Mouse (Mus musculus) kidney, adult 2 months (tissue): ENCODE measurements around the gene Mrpl9. TPM values are rescaled to one million over a fixed set of nuclear protein-coding genes. Genes with fewer than 3 reads are reported as not detected.

ENCODE experiments used
- DNase-seq: peaks from one replicate; pipeline ENCODE4 v3.0.0; 2021
- H3K27ac ChIP-seq: fragments of 200-500 bp; 2 replicates; pipeline ENCODE4 v1.5.1; 2012; ENCODE audit warnings: low read depth, low read length, control low read depth, inconsistent platforms; ENCODE audit not compliant: insufficient read depth
- H3K27me3 ChIP-seq: fragments of 200-500 bp; replicated peaks from 2 replicates; pipeline ENCODE4 v1.6.1; 2012; ENCODE audit warnings: mild to moderate bottlenecking, moderate library complexity, low read length, inconsistent platforms; ENCODE audit not compliant: control insufficient read depth, insufficient read depth
- H3K36me3 ChIP-seq: fragments of 200-500 bp; 2 replicates; pipeline ENCODE4 v1.6.1; 2012; ENCODE audit warnings: mild to moderate bottlenecking, moderate library complexity, low read length, inconsistent platforms; ENCODE audit not compliant: control insufficient read depth, insufficient read depth
- H3K4me1 ChIP-seq: fragments of 200-500 bp; 2 replicates; pipeline ENCODE4 v1.6.1; 2011; ENCODE audit warnings: low read length; ENCODE audit not compliant: control insufficient read depth, insufficient read depth
- H3K4me3 ChIP-seq: fragments of 200-500 bp; 2 replicates; pipeline ENCODE4 v1.5.1; 2011; ENCODE audit warnings: mild to moderate bottlenecking, low read depth, low read length, control low read depth; ENCODE audit not compliant: insufficient read depth
- CTCF ChIP-seq: fragments of 200-500 bp; conservative IDR thresholded peaks from 2 replicates; pipeline ENCODE4 v1.5.1; 2011; ENCODE audit warnings: low read depth, mild to moderate bottlenecking, control low read depth, low read length, moderate library complexity, mixed read lengths; ENCODE audit not compliant: insufficient read depth, insufficient read length
- POLR2A ChIP-seq: fragments of 200-500 bp; IDR thresholded peaks from one replicate; pipeline ENCODE4 v1.6.1; 2011; ENCODE audit warnings: low read depth, low read length, control low read depth
- WGBS: fragments of 180-500 bp; shearing (Covaris S2); methylation state at CpG from one replicate; pipeline ENCODE4 v1.1.7; 2018; 5-methylcytosine and 5-hydroxymethylcytosine counted together
- polyA plus RNA-seq: library from polyadenylated mRNA; depleted of rRNA; stranded (reverse); fragments of >200 nt; gene quantifications from 2 replicates; pipeline ENCODE4 v1.2.3, GENCODE M21; 2012

The Mrpl9 gene
- polyA plus RNA-seq, 1 experiment = 47.8 TPM

DNA sequence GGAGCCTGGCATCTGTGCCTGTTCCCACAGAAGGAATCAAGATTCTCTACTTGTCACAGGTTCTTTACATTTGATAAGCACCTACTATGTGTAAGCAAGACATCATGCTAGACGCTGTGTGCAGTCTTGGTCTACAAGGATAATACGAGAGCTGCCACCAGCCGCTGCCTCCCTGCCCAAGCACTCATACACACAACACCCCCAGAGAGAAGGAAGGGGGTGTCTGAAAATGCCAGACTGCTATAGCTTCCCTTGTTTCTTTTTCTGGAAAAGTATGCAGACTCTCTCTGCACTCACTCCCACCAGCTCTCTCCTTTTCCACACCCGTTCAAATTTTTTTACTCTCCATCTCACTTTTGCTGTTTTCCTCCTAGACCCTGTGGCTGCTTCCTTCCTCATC, 34.3 kb downstream of the Mrpl9 start:
- H3K27ac ChIP-seq = no peak overlapping the region
- 0 out of 2 replicates have a peak, but pooled peaks cover 1% of the 10 kb centered on the region for H3K27me3 ChIP-seq
- no peak for DNase-seq
- TF ChIP-seq CTCF = no peak
- no peaks in the 10 kb centered on the region for H3K36me3 ChIP-seq
- H3K4me3 ChIP-seq = no peak overlapping the region
- H3K4me1 ChIP-seq = no peaks in the 10 kb centered on the region
- 74% methylated on average over 4 of the region's 4 CpGs for WGBS

DNA sequence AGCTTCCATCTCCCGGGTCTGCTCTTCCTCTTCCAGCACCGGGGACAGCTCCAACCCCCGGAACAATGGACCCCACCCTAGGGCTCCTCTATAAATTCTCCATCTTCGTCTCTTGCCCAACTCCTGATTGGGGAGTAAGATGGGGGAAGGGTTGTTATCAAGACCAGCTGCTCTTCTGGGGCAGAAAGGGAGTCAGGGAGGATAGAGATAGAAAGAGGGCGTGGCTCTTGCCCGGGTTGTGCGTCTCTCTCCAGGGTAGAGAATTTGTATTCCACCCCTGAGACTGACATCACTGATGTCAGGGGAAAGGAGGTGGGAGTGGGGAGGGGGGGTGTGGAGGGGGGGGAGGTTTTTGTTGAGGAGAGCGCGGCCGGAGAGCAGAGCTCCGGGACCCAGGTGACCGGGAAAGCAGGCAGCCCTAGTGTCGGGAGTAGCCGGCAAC, 34.9 kb downstream of the Mrpl9 start, which contains the start of gene Celf3:
TSS of gene Celf3 (plus strand) at position 315 of the 442 bp plus-strand sequence.
- H3K27me3 ChIP-seq = 0 out of 2 replicates have a peak, but pooled peaks cover under 1% of the 10 kb centered on the region
- no peaks in the 10 kb centered on the region for H3K36me3 ChIP-seq
- TF ChIP-seq POLR2A (no peak), CTCF (no peak)
- WGBS = 4% methylated on average over 14 of the region's 14 CpGs
- no peak for DNase-seq
- no peaks in the 10 kb centered on the region for H3K4me1 ChIP-seq
- H3K4me3 ChIP-seq = no peak within 1 kb of the TSS
- no peak within 1 kb of the TSS for H3K27ac ChIP-seq

GRCm38 (mm10) chr3:94478591-94479169, 35.6 kb downstream of the Mrpl9 start:
- no peak for DNase-seq
- TF ChIP-seq POLR2A (no peak), CTCF (no peak)
- Histone ChIP-seq H3K36me3 (no peaks in the 10 kb centered on the region), H3K27ac (no peak overlapping the region), H3K4me3 (no peak overlapping the region), H3K27me3 (no peaks in the 10 kb centered on the region), H3K4me1 (no peaks in the 10 kb centered on the region)
- WGBS = 13% methylated on average over 9 of the region's 9 CpGs

- DNase-seq = no peak
- no peaks in the 10 kb centered on the region for H3K4me1 ChIP-seq
- H3K4me3 ChIP-seq = no peak overlapping the region
- no peaks in the 10 kb centered on the region for H3K36me3 ChIP-seq
- TF ChIP-seq CTCF (no peak), POLR2A (no peak)
- WGBS = 9% methylated on average over 11 of the region's 11 CpGs
- H3K27me3 ChIP-seq = no peaks in the 10 kb centered on the region
- no peak overlapping the region for H3K27ac ChIP-seq
Measured at GRCm38 (mm10) chr3:94479564-94479963, 36.4 kb downstream of the Mrpl9 start.

- 20% methylated on average over 16 of the region's 16 CpGs for WGBS
- DNase-seq = no peak
- H3K36me3 ChIP-seq = no peaks in the 10 kb centered on the region
- no peak within 1 kb of the TSS for H3K4me3 ChIP-seq
- H3K4me1 ChIP-seq = no peaks in the 10 kb centered on the region
- no peak within 1 kb of the TSS for H3K27ac ChIP-seq
- no peak for TF ChIP-seq CTCF
- no peak for TF ChIP-seq POLR2A
- no peaks in the 10 kb centered on the region for H3K27me3 ChIP-seq
Measured at GRCm38 (mm10) chr3:94480291-94480884, 37.3 kb downstream of the Mrpl9 start, which contains the start of gene Riiad1. TSS of gene Riiad1 (minus strand) at chr3:94480341.

DNA sequence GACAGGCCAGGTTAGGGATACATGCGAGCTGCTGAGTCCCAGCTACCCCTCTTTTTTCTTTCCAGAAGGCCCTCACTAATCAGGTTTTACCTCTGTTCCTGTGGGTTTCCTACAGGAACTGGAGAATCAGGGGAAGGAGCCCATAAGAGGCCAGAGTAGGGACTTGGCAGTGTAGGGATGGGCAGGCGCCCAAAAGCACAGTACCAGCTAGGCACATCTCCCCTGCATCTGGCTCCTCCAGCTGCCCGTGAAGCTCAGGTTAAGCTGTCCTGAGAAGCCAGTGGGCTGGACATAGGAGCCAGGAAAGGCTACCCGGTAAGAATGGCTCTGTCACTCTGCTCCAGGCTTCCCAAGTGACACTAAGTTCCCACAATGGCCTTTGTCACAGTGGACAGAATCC, 38.3 kb downstream of the Mrpl9 start:
- H3K36me3 ChIP-seq = no peaks in the 10 kb centered on the region
- no peak overlapping the region for H3K27ac ChIP-seq
- 76% methylated on average over 4 of the region's 4 CpGs for WGBS
- no peak for TF ChIP-seq CTCF
- TF ChIP-seq POLR2A = no peak
- no peaks in the 10 kb centered on the region for H3K4me1 ChIP-seq
- no peak for DNase-seq
- no peak overlapping the region for H3K4me3 ChIP-seq
- H3K27me3 ChIP-seq = no peaks in the 10 kb centered on the region

GRCm38 (mm10) chr3:94482764-94483385, 39.8 kb downstream of the Mrpl9 start:
- H3K36me3 ChIP-seq = no peaks in the 10 kb centered on the region
- H3K4me3 ChIP-seq = no peak overlapping the region
- H3K27me3 ChIP-seq = no peaks in the 10 kb centered on the region
- H3K4me1 ChIP-seq = no peaks in the 10 kb centered on the region
- no peak for DNase-seq
- TF ChIP-seq CTCF (no peak), POLR2A (no peak)
- no peak overlapping the region for H3K27ac ChIP-seq
- WGBS = 88% methylated on average over 17 of the region's 17 CpGs
